Mouse (Mus musculus): ENCODE data around the gene Stard10. TPM values are rescaled to one million over a fixed set of nuclear protein-coding genes. Genes with fewer than 3 reads are reported as not detected.
A peak's percentile ranks its signal among the peaks of the same experiment; 100 is the strongest.

Gene Stard10
- polyA plus RNA-seq, 2 experiments: 71.0 to 98.2 TPM

DNA sequence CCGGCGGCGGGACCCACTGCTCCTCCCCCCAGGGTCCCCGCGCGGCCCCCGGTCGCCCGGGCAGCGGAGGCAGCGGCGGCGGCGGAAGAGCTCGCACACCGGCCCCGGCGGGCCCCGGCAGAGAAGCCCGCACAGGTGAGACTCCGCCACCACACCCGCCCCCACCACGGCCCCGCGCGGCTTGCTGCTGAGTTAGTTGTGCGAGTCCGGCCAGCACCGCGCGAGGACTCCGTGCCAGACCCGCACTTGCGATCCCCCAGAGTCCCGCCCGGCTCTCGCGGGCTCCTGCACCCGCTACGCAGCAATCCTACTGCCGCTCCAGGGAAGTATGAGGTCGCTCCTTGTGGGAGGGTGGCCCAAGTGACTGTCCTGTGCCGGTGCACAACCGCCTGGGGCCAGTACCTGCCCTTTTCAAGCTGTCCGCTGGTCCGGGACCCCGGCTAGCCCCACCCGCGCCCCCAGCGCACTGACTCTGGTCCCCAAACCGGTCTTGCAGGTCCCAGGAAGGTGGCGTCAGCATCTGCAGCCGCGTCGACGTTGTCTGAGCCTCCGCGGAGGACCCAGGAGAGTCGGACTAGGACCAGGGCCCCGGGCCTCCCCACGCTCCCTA is 4.4 kb downstream of the Stard10 start:
- Histone ChIP-seq H3K27me3 (ENCODE audit: control insufficient read depth, insufficient read depth, low read length) (no peaks in the 10 kb centered on the region), H3K36me3 (replicated peaks; ENCODE audit: control insufficient read depth, insufficient read depth, low read depth) (no peaks in the 10 kb centered on the region), H3K4me3 (ENCODE audit: insufficient read depth in 1 of 2, low read depth in 2 of 2, low read length in 2 of 2) (peak overlapping the region; percentile 57 to 66), H3K9ac (replicated peaks) (peak overlapping the region; percentile 78), H3K9me3 (ENCODE audit: control insufficient read depth, low read length) (no peaks in the 10 kb centered on the region), H3K4me1 (replicated peaks; ENCODE audit: control insufficient read depth in 2 of 2, insufficient read depth in 2 of 2, low read length in 1 of 2) (peaks cover 39 to 69% of the 10 kb centered on the region in 2 experiments), H3K27ac (peak overlapping the region; percentile 6; the same call in 1 of the 2 replicates), H3K4me2 (ENCODE audit: low read depth) (peak overlapping the region; percentile 76)
- 2% methylated on average over 51 of the region's 61 CpGs for WGBS (ENCODE audit: insufficient replicate concordance)
- ATAC-seq (ENCODE audit: insufficient read depth): peak; percentile 9
- no peak for DNase-seq (ENCODE audit: low read depth in 3 of 3, low spot score in 3 of 3)
- no peak for TF ChIP-seq CTCF (IDR thresholded peaks at IDR 0.05; ENCODE audit: low read depth)
- TF ChIP-seq EP300 (IDR thresholded peaks at IDR 0.05; ENCODE audit: low read depth): no peak

DNA sequence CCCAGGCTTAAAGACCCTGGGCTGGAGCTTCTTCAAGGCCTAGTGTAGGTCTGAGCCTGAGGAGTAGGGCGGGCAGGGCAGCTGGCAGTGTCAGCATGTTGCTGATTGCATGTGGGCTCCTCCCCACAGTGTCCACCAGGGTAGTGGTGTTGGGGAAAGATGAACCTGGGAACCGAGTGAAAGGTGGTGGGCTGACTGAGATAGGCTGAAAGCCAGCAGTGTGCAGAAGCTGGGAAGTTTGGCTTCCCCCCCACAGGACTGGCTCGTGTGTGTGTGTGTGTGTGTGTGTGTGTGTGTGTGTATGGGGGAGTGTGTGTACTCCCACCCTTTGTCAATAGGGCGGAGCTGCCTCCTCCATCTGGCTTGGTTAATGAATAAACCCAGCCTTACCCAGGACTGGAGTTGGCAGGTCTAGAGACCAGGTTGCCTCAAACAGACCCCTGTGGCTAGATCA is 6.3 kb downstream of the Stard10 start:
- H3K4me1 ChIP-seq (replicated peaks; ENCODE audit: control insufficient read depth in 2 of 2, insufficient read depth in 2 of 2, low read length in 1 of 2): peaks cover 21 to 55% of the 10 kb centered on the region in 2 experiments
- H3K36me3 ChIP-seq (replicated peaks; ENCODE audit: control insufficient read depth, insufficient read depth, low read depth): no peaks in the 10 kb centered on the region; the same call in 1 of the 2 replicates
- no peak overlapping the region for H3K9ac ChIP-seq (replicated peaks)
- TF ChIP-seq EP300 (IDR thresholded peaks at IDR 0.05; ENCODE audit: low read depth) (no peak), CTCF (IDR thresholded peaks at IDR 0.05; ENCODE audit: low read depth) (peak; percentile 64)
- H3K4me2 ChIP-seq (ENCODE audit: low read depth): peak overlapping the region; percentile 76
- DNase-seq (ENCODE audit: low read depth in 3 of 3, low spot score in 3 of 3) (no peak), ATAC-seq (ENCODE audit: insufficient read depth) (peak; percentile 49)
- 34% methylated on average over 4 of the region's 4 CpGs for WGBS (ENCODE audit: insufficient replicate concordance)
- H3K9me3 ChIP-seq (ENCODE audit: control insufficient read depth, low read length): no peaks in the 10 kb centered on the region
- no peaks in the 10 kb centered on the region for H3K27me3 ChIP-seq (ENCODE audit: control insufficient read depth, insufficient read depth, low read length)
- H3K4me3 ChIP-seq (ENCODE audit: insufficient read depth in 1 of 2, low read depth in 2 of 2, low read length in 2 of 2): peak overlapping the region; percentile 57 to 66
- no peak overlapping the region for H3K27ac ChIP-seq

DNA sequence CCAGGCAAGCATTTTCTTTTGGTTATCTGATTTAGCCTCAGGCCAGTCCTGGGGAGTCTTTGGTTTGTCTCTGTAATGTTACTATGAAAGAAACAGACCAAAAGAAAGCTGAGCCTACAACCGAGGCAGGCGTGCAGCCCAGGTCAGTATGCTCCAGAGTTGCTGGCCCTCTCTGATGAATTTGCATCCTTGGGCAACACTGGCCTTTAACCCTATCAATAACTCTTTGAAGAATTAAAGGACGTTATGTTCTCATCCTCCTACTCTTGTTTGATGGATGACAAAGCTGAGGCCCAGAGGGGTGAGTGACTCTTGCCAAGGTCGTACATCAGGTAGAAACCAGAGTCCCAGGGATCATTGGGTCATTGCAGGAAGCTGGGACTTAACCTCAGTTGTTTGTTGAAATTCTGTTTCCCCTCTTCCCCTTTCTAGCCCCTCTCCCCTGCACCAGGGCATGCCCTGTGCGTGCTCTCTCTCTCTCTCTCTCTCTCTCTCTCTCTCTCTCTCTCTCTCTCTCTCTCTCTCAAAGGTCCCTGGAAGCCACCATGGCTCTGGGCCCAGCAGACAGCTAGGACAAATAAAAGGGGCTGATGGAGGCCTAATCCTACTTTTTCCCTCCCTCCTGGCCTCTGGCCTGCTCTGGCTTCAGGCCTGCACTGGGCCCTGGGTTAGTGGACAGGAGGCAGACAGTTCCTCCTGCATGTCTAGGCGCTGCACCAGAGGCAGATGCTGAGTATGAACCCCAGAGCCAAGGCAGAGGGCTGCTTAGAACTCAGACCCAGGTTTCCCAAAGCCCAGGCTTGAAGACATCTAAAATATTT is 7.5 kb downstream of the Stard10 start:
- peak; percentile 2; the same call in 1 of the 2 replicates for ATAC-seq (ENCODE audit: insufficient read depth)
- H3K27ac ChIP-seq: no peak overlapping the region; the same call in 1 of the 2 replicates
- H3K4me3 ChIP-seq (ENCODE audit: insufficient read depth in 1 of 2, low read depth in 2 of 2, low read length in 2 of 2): no peak overlapping the region
- no peaks in the 10 kb centered on the region for H3K27me3 ChIP-seq (ENCODE audit: control insufficient read depth, insufficient read depth, low read length)
- peak overlapping the region; percentile 76; the same call in 1 of the 2 replicates for H3K4me2 ChIP-seq (ENCODE audit: low read depth)
- H3K4me1 ChIP-seq (replicated peaks; ENCODE audit: control insufficient read depth in 2 of 2, insufficient read depth in 2 of 2, low read length in 1 of 2): peaks cover 11 to 43% of the 10 kb centered on the region in 2 experiments
- H3K9ac ChIP-seq (replicated peaks): no peak overlapping the region
- no peaks in the 10 kb centered on the region; the same call in 1 of the 2 replicates for H3K36me3 ChIP-seq (replicated peaks; ENCODE audit: control insufficient read depth, insufficient read depth, low read depth)
- peak in 1 of 3 experiments; percentile 40 for DNase-seq (ENCODE audit: low read depth in 3 of 3, low spot score in 3 of 3)
- TF ChIP-seq CTCF (IDR thresholded peaks at IDR 0.05; ENCODE audit: low read depth) (no peak), EP300 (IDR thresholded peaks at IDR 0.05; ENCODE audit: low read depth) (no peak)
- no peaks in the 10 kb centered on the region for H3K9me3 ChIP-seq (ENCODE audit: control insufficient read depth, low read length)
- WGBS (ENCODE audit: insufficient replicate concordance): 60% methylated on average over 6 of the region's 6 CpGs

DNA sequence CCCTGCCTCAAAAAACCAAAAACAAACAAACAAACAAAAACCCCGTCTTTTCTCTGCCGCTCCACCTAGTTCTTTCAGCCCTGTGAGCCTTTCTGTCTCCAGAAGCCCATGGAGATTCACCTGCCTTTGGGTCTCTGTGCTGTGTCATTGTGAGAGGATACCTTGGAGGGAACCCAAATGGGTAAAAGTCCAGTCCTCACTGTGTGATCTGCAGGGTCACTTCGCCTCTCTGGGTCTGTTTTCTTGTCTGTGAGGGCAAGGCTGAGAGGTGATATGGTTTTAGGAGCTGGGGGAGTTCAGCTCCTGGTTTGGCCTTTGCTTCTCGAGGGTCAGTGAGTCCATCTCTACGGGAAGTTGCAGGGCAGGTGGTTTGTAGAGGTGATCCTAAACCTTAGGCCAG is 9.1 kb downstream of the Stard10 start:
- H3K4me3 ChIP-seq (ENCODE audit: insufficient read depth in 1 of 2, low read depth in 2 of 2, low read length in 2 of 2): no peak overlapping the region
- no peak overlapping the region; the same call in 1 of the 2 replicates for H3K4me2 ChIP-seq (ENCODE audit: low read depth)
- DNase-seq (ENCODE audit: low read depth in 3 of 3, low spot score in 3 of 3) (no peak), ATAC-seq (ENCODE audit: insufficient read depth) (no peak)
- 65% methylated on average over 5 of the region's 5 CpGs for WGBS (ENCODE audit: insufficient replicate concordance)
- no peaks in the 10 kb centered on the region for H3K27me3 ChIP-seq (ENCODE audit: control insufficient read depth, insufficient read depth, low read length)
- H3K9me3 ChIP-seq (ENCODE audit: control insufficient read depth, low read length): no peaks in the 10 kb centered on the region
- H3K36me3 ChIP-seq (replicated peaks; ENCODE audit: control insufficient read depth, insufficient read depth, low read depth): no peaks in the 10 kb centered on the region; the same call in 1 of the 2 replicates
- peaks cover 3 to 30% of the 10 kb centered on the region in 2 experiments; a peak in 3 of 4 replicates for H3K4me1 ChIP-seq (replicated peaks; ENCODE audit: control insufficient read depth in 2 of 2, insufficient read depth in 2 of 2, low read length in 1 of 2)
- no peak for TF ChIP-seq EP300 (IDR thresholded peaks at IDR 0.05; ENCODE audit: low read depth)
- no peak for TF ChIP-seq CTCF (IDR thresholded peaks at IDR 0.05; ENCODE audit: low read depth)
- H3K27ac ChIP-seq: no peak overlapping the region
- no peak overlapping the region for H3K9ac ChIP-seq (replicated peaks)

DNA sequence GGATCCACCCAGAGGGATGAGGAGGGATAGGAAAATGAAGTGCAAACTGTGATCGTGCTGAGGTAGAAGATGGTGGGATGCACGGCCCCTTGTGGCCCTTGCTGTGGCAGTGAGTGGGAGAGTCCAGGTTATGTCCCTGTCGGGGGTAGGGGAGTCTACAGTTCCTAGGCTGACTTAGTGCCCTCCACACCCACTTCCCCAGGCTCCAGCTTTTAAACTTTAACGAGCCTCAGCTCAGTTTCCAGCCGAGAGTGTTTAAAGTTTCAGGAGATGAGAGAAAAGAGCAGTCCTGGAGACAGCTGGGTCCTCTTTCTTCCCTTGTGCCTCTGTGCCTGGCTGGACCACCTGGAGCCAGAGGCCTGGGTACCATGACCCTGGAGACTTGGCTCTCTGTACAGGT is 10.4 kb downstream of the Stard10 start:
- peaks cover 3 to 28% of the 10 kb centered on the region in 2 experiments; a peak in 3 of 4 replicates for H3K4me1 ChIP-seq (replicated peaks; ENCODE audit: control insufficient read depth in 2 of 2, insufficient read depth in 2 of 2, low read length in 1 of 2)
- 59% methylated on average over 5 of the region's 5 CpGs for WGBS (ENCODE audit: insufficient replicate concordance)

More for the DNA sequence above, 10.4 kb downstream of the Stard10 start:
- no peaks in the 10 kb centered on the region for H3K27me3 ChIP-seq (ENCODE audit: control insufficient read depth, insufficient read depth, low read length)
- H3K4me2 ChIP-seq (ENCODE audit: low read depth): no peak overlapping the region; the same call in 1 of the 2 replicates
- no peaks in the 10 kb centered on the region; the same call in 1 of the 2 replicates for H3K36me3 ChIP-seq (replicated peaks; ENCODE audit: control insufficient read depth, insufficient read depth, low read depth)
- TF ChIP-seq EP300 (IDR thresholded peaks at IDR 0.05; ENCODE audit: low read depth): no peak
- TF ChIP-seq CTCF (IDR thresholded peaks at IDR 0.05; ENCODE audit: low read depth): no peak
- no peak overlapping the region for H3K27ac ChIP-seq
- H3K9ac ChIP-seq (replicated peaks): no peak overlapping the region
- H3K9me3 ChIP-seq (ENCODE audit: control insufficient read depth, low read length): no peaks in the 10 kb centered on the region
- DNase-seq (ENCODE audit: low read depth in 3 of 3, low spot score in 3 of 3) (no peak), ATAC-seq (ENCODE audit: insufficient read depth) (no peak)
- H3K4me3 ChIP-seq (ENCODE audit: insufficient read depth in 1 of 2, low read depth in 2 of 2, low read length in 2 of 2): no peak overlapping the region
